ENCODE assay signal across 8 mouse cellular contexts in the genomic region with DNA sequence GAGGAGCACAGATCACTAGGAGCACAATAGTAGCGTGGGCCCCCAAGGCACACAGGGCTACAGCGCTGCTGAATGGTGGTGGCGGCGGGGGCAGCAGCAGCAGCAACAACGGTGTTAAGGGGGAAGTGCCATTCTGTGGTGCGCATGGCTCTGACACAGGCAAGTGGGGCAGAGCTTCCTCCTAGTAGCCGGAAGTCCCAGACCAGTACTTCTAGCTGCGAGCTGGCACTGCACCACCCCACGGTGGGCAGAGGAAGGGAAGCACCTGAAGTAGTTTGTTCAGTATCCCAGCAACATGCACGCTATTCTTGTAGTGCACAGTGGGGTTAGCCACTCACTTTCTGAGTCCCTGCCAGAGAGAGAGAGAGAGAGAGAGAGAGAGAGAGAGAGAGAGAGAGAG. TPM values are rescaled to one million over a fixed set of nuclear protein-coding genes. Genes with fewer than 3 reads are reported as not detected.
DNase-seq lines count a peak whose midpoint lies in the region; ATAC-seq lines count a peak whose summit lies in the region.

No protein-coding gene starts in this region.

- no peak overlapping the region for H3K27ac ChIP-seq in forebrain, embryonic 13.5 days
- H3K27ac ChIP-seq in intestine, embryonic 15.5 days = no peak overlapping the region
- no peak overlapping the region for H3K27ac ChIP-seq in liver, embryonic 11.5 days (ENCODE audit: low read depth, low read length)

- H3K9ac ChIP-seq in forebrain, embryonic 13.5 days = 0 out of 2 replicates have a peak overlapping the region, but pooled peaks have one; percentile 34
- H3K9ac ChIP-seq in intestine, embryonic 15.5 days = no peak overlapping the region
- no peak overlapping the region for H3K9ac ChIP-seq in liver, embryonic 11.5 days (ENCODE audit: low read depth, low read length)

- ATAC-seq in forebrain, embryonic 13.5 days = no peak
- peak; percentile 56; the same call in 1 of the 2 replicates for ATAC-seq in intestine, embryonic 15.5 days
- ATAC-seq in liver, embryonic 11.5 days (replicated peaks; ENCODE audit: low FRiP score) = no peak

- H3K36me3 ChIP-seq in forebrain, embryonic 13.5 days (ENCODE audit: poor library complexity, severe bottlenecking) = no peaks in the 10 kb centered on the region
- H3K36me3 ChIP-seq in intestine, embryonic 15.5 days = no peaks in the 10 kb centered on the region
- H3K36me3 ChIP-seq in liver, embryonic 11.5 days (ENCODE audit: control insufficient read depth, insufficient read depth, low read length) = no peaks in the 10 kb centered on the region

- no peaks in the 10 kb centered on the region for H3K9me3 ChIP-seq in forebrain, embryonic 13.5 days (replicated peaks)
- no peaks in the 10 kb centered on the region for H3K9me3 ChIP-seq in intestine, embryonic 15.5 days
- no peaks in the 10 kb centered on the region for H3K9me3 ChIP-seq in liver, embryonic 11.5 days (ENCODE audit: control insufficient read depth, low read length)

- H3K27me3 ChIP-seq in forebrain, embryonic 13.5 days = no peaks in the 10 kb centered on the region
- no peaks in the 10 kb centered on the region for H3K27me3 ChIP-seq in intestine, embryonic 15.5 days (replicated peaks)
- H3K27me3 ChIP-seq in liver, embryonic 11.5 days (replicated peaks; ENCODE audit: control insufficient read depth, insufficient read depth, low read length) = no peaks in the 10 kb centered on the region

- H3K4me1 ChIP-seq in forebrain, embryonic 13.5 days = peaks cover 6% of the 10 kb centered on the region
- no peaks in the 10 kb centered on the region for H3K4me1 ChIP-seq in intestine, embryonic 15.5 days (replicated peaks)
- no peaks in the 10 kb centered on the region for H3K4me1 ChIP-seq in liver, embryonic 11.5 days (replicated peaks; ENCODE audit: control insufficient read depth, insufficient read depth, low read length)

- 27% methylated on average over 10 of the region's 10 CpGs for WGBS in forebrain, embryonic 13.5 days
- WGBS in intestine, embryonic 15.5 days = 39% methylated on average over 10 of the region's 10 CpGs
- WGBS in liver, embryonic 11.5 days = 18% methylated on average over 10 of the region's 10 CpGs

- peak overlapping the region; percentile 35 for H3K4me2 ChIP-seq in forebrain, embryonic 13.5 days
- H3K4me2 ChIP-seq in intestine, embryonic 15.5 days (replicated peaks) = peak overlapping the region; percentile 43
- H3K4me2 ChIP-seq in liver, embryonic 11.5 days = 0 out of 2 replicates have a peak overlapping the region, but pooled peaks have one; percentile 4

- no peak overlapping the region for H3K4me3 ChIP-seq in forebrain, embryonic 13.5 days
- no peak overlapping the region for H3K4me3 ChIP-seq in intestine, embryonic 15.5 days (replicated peaks)
- H3K4me3 ChIP-seq in liver, embryonic 11.5 days (ENCODE audit: low read depth, low read length) = no peak overlapping the region

- peak; percentile 36 for DNase-seq in urinary bladder, postnatal 14 days (ENCODE audit: low spot score)
- DNase-seq in urinary bladder, postnatal 4 days (ENCODE audit: low spot score in 2 of 2) = no peak
- DNase-seq in liver, embryonic 11.5 days (ENCODE audit: low spot score) = no peak
- peak; percentile 24 to 43 for DNase-seq in monocyte, adult 2 months (ENCODE audit: low read depth in 1 of 2, low spot score in 2 of 2)
- DNase-seq in thymus, postnatal 14 days = peak; percentile 49
- no peak for DNase-seq in adrenal gland, postnatal 25 days

RNA-seq across cellular contexts. Expression of a gene that starts 10.5 kb away (rescaled TPM):
- 30.2 and 32.9 TPM in 2 replicates for polyA plus RNA-seq in forebrain, embryonic 13.5 days (2015; fragmentation: Nextera tagmentation; extraction: Ambion mirVana)
- polyA plus RNA-seq in intestine, embryonic 15.5 days (2015; fragmentation: Nextera tagmentation; extraction: Ambion mirVana) = 15.3 and 17.0 TPM in 2 replicates
- 25.7 and 27.0 TPM in 2 replicates for polyA plus RNA-seq in liver, embryonic 11.5 days (2014; fragmentation: Nextera tagmentation; extraction: Ambion mirVana)
- 233 and 253 TPM in 2 replicates for total RNA-seq in adrenal gland, postnatal 25 days (2021)

RNA-seq across cellular contexts. Expression of a gene that starts 49.3 kb away (rescaled TPM):
- polyA plus RNA-seq in forebrain, embryonic 13.5 days (2015; fragmentation: Nextera tagmentation; extraction: Ambion mirVana) = 53.4 and 60.3 TPM in 2 replicates
- polyA plus RNA-seq in intestine, embryonic 15.5 days (2015; fragmentation: Nextera tagmentation; extraction: Ambion mirVana) = 36.5 and 39.0 TPM in 2 replicates
- 38.3 TPM in 2 replicates for polyA plus RNA-seq in liver, embryonic 11.5 days (2014; fragmentation: Nextera tagmentation; extraction: Ambion mirVana)
- 29.9 and 58.2 TPM in 2 replicates for total RNA-seq in adrenal gland, postnatal 25 days (2021)

Comparison
In these comparisons a context has a peak if more than half of its experiments do, and no peak if none do; other contexts are left out.
1. DNase-seq: peak in urinary bladder, postnatal 14 days (single experiment), monocyte, adult 2 months (2 of 2) and thymus, postnatal 14 days (single experiment); none in urinary bladder, postnatal 4 days (0 of 2), liver, embryonic 11.5 days (single experiment) and adrenal gland, postnatal 25 days (single experiment).
2. Peak in every context shown above with its lines, with median percentiles within 50 percentile points of each other: H3K4me2 ChIP-seq.